Mouse (Mus musculus): ENCODE measurements at regions not wholly inside any gene's neighbourhood (a gene's known extent, or its start where the extent isn't known, plus 50 kb on each side); places are given as distances from the start of the nearest gene placed in this dataset.
A peak's percentile ranks its signal among the peaks of the same experiment; 100 is the strongest.

DNA sequence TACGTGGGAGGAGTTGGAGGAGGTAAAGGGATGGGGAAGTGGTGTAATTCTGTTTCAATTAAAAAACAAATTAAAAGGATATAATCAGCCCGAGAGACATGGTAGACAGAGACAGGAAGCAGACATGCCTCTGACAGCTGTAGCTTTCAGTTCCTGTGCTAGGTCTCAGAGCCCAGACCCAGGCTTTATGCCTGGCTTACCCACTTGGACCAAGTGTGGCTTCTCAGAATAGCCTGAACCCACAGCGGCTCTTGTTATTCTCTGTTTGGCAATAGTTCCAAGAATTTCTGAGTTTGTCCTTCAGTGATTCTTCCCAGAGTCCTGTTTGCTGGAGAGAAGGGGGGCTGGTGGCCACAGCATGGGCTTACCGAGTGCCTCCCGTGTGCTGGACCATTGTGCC is 182.4 kb downstream of the Pten start:
- DNase-seq (ENCODE audit: low read depth in 2 of 2, low spot score in 2 of 2), result no peak

DNA sequence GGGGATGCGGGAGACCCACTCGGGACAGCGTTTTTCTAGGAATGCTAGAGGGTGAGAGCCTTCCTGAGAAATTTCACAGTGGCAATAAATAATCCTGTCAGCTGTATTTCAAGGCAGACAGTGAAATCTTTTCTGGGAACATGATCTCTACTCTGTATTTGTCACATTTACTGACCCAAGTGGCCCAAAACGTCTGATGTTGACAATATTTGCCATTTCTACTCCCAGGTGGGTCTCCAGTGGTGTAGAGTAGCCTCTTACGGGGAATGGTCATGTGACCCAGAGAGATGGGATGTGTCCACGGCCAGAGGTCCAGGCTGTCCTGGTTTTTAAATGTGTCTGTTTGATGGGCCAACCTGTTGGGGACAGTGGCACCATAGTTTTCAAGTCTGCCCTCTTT is 183.5 kb downstream of the Pten start:
- DNase-seq (ENCODE audit: low read depth in 2 of 2, low spot score in 2 of 2), result no peak

GRCm38 (mm10) chr19:32943594-32944230 is 186.4 kb downstream of the Pten start:
- no peak for DNase-seq (ENCODE audit: low read depth in 2 of 2, low spot score in 2 of 2)

DNA sequence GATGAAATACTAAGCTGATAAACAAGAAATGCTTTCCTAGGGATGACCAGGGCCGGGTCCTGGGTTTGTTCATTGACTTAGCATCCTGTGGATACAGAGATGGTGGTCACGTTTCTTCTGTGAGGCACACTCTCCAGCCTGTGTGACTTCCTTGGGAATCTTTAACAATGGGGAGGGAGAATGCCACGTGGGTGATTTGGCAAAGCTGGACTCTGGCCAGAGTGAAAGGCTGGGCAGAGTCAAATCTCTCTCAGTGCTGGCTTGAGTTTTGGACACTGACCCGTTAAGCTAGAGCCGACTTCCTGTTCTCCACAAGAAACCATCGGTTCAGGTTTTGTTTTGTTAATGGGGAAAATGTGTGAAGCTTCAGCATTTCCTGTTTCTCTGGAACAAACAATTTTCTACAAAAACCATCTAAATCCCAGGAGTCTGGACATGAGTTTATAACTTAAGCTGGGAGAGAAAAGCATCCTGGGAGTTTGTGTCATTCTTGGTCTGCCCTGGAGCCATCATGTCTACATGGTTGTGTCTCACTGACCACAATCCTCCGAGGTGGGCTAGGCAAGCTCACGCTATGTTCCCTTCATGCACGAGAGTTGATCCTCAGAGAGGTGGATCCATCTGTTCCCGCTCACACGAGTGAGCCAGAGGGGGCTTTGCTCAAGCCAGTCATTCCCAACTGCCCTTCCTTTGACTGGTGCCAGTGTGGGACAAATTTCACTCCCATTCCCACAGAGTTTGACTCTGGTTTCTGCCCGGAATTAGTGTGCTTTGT is 190.0 kb downstream of the Pten start:
- DNase-seq (ENCODE audit: low read depth in 2 of 2, low spot score in 2 of 2), result no peak

DNA sequence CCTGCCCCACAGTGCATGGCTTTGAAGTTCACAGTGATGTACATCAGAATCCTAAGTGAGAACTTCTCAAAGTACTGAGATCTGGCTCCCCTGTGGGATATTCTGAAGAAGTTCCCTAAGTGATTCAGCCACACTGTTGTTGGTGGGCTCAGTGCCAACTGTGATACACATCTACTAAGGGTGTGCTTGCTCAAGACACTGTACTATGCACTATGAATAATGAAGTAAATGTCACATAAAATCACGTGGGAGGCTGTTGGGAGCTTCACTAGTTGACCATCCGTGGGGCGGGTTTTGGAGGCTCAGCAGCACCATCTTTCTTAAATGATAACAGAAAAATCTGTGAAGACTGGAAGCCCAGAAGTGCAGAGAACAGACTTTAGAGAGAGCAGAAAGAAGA is 193.0 kb downstream of the Pten start:
- no peak for DNase-seq (ENCODE audit: low read depth in 2 of 2, low spot score in 2 of 2)

DNA sequence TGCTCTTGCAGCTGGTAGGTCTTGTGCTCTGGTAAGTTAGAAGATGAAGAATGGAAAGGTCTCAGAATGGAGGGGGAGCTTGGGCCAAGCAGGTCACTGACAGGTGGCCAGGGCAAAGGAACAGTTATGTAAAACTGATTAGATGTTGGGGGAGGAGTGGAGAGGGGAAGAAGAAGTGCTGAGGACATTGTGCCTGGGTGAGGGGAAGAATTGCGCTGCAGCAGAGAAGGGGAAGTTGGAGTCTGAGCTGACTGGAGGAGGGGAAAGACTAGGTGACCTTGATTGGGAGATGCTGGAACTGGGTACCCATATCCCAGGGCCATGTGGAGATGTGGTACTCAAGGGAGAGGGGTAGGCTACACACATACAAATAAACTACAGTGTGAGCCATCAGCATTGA is 193.5 kb downstream of the Pten start:
- no peak for DNase-seq (ENCODE audit: low read depth in 2 of 2, low spot score in 2 of 2)

DNA sequence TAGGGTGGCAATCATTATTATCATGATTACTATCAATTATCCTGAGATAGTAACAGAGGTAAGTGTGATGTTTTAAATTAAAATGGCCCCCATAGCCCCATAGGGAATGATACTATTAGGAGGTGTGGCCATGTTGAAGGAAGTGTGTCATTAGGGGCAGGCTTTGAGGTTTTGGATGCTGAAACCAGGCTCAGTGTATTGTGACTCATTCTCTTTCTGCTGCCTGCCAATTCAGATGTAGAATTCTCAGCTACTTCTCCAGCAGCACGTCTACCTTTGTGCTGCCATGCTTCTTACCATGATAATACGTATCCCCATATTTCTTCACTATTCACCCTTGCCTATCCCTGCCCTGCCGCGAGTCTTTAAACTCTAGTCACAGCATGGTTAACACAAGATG is 195.1 kb downstream of the Pten start:
- DNase-seq (ENCODE audit: low read depth in 2 of 2, low spot score in 2 of 2), result no peak

- peak in 1 of 2 experiments; percentile 32 for DNase-seq (ENCODE audit: low read depth in 2 of 2, low spot score in 2 of 2)
Observed at GRCm38 (mm10) chr19:32952928-32953687, 195.8 kb downstream of the Pten start.

DNA sequence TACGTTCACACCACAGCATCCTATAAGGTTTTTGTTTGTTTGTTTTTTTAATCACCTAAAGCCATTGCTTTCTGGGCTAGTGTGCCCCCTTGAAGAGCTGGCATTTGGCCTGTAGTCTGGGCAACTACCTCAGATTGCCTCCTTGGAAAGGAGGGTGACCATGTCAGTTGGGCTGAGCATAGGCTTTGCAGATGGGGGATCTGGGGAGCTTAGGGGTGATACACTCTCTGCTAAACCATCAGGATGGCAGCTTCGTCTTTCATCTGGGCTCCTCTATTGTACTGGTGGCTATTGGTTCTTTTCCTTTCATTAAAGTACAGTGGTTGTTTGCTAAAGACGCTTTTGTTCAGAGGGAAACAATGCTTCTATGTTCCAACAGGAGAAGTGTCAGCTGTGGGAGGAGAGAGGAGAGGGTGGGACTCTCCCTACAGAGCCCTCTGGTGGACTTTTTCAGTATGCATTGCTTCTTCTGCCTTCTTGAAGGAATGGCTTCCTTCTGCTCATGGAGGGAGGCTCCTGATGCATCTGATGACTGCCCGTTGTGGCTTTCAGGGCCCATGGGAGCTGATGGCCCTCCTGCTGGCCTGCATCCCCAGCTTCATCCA is 196.8 kb downstream of the Pten start:
- peak in 1 of 2 experiments; percentile 38 for DNase-seq (ENCODE audit: low read depth in 2 of 2, low spot score in 2 of 2)

DNA sequence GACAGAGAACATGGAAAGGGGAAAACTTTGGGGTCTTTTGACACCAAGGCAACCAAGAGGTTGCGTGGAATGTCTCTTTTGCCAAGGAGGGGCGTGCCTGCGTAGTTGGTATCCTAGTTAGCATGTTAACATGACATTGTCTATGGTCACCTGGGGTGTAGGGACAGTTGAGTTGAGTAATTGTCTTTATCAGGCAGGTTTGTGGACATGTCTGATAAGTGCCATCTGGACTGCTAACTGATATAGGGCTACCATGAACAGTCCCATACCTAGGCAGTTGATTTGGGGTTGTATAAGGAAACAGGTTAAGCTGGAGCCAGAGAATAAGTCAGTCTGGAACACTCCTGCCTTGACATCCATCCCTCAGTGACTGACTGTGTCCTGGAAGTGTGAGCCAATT is 197.6 kb downstream of the Pten start:
- no peak for DNase-seq (ENCODE audit: low read depth in 2 of 2, low spot score in 2 of 2)

GRCm38 (mm10) chr19:32956143-32956915 is 199.0 kb downstream of the Pten start:
- no peak for DNase-seq (ENCODE audit: low read depth in 2 of 2, low spot score in 2 of 2)

DNA sequence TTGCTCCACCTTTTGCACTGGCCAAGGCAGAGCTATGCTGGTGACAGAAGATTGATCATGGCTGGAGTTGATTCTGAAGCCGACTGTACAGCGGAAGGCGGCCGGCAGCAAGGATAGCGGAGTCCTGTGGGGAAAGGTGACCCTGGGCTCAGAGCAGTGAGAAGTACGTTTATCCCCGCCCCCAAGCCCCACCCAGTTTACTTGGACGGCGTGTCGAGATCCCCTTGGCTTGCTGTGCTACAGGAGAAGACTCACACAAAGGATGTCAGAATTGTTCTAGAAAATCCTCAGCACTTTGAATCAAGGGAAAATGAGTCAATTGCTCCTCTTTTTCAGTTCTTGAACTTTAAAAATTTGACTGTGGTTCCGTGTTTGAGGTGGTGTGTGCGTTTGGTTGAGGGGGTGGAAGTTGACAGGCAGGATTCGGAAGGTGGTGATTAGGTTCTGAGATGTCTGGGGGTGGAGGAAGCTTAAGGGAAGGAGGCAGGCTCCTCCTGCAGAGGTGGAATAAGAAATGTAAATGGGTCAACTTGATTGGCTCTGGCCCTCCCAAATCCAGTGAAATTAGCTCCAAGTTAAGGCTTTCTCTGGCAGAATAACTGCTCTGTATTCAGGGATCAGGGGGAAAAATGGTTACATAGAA is 199.7 kb downstream of the Pten start:
- no peak for DNase-seq (ENCODE audit: low read depth in 2 of 2, low spot score in 2 of 2)

DNA sequence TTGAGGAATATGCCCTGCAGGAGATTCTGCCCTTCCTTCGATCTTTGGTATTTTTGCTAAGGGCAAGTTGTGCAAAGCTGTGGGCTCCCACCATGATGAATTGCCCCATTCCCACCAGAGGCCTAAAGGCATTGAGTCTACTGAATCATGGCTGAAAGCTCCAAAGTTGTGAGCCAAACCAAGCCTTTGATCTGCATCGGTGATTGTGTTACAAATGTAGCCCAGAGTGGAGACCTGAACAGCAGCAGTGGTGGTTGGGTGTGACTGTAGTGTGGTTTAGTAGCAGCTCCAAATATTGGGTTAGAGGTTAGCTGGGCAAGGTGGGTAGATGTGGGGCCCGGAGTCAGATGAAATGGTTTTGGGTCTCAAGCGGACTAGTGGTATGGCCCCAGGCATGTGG is 201.0 kb downstream of the Pten start:
- no peak for DNase-seq (ENCODE audit: low read depth in 2 of 2, low spot score in 2 of 2)

GRCm38 (mm10) chr19:32958791-32959190 is 201.5 kb downstream of the Pten start:
- no peak for DNase-seq (ENCODE audit: low read depth in 2 of 2, low spot score in 2 of 2)

- no peak for DNase-seq (ENCODE audit: low read depth in 2 of 2, low spot score in 2 of 2)
Observed at GRCm38 (mm10) chr19:32959844-32960195, 202.5 kb downstream of the Pten start.

DNA sequence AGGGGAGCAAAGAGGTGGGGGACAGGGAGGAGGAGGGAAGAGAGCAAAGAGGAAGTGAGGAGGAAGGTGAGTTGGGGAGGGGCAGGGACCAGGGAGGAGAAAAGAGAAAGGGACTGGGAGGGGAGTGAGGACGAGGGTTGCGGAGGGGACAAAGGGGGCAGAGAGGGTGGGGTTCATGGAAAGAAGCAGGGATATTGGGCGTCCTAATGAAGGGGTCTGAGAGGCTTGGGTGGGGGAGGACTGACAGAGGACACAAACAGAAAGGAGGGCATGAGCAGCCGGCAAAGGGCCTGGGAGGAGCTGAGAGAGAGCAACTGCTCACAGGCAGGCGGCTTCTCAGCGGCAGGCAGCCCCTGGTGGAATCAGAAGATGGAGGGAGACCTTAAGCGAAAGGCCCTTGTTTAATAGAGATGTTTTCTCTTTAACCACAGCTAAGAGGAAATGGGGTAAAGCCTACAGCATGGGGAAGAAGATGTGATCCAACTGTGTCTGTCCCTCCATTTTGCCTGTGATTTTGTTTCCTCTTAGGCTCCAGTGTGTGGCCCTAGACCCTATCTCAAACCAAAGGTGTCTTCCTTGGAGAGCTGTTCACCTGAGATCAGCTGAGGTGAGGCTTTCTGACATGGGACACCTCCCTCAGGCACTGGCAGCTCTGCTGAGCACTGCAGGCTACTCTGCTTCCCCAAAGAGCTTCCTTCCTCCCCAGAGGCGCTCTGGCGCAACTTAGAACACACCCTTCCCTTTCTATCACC is 203.1 kb downstream of the Pten start:
- no peak for DNase-seq (ENCODE audit: low read depth in 2 of 2, low spot score in 2 of 2)

GRCm38 (mm10) chr19:32961525-32961924 is 204.2 kb downstream of the Pten start:
- DNase-seq (ENCODE audit: low read depth in 2 of 2, low spot score in 2 of 2), result no peak

- DNase-seq (ENCODE audit: low read depth in 2 of 2, low spot score in 2 of 2), result peak; percentile 20 to 29
Observed at GRCm38 (mm10) chr19:32963983-32964382, 206.7 kb downstream of the Pten start.

DNA sequence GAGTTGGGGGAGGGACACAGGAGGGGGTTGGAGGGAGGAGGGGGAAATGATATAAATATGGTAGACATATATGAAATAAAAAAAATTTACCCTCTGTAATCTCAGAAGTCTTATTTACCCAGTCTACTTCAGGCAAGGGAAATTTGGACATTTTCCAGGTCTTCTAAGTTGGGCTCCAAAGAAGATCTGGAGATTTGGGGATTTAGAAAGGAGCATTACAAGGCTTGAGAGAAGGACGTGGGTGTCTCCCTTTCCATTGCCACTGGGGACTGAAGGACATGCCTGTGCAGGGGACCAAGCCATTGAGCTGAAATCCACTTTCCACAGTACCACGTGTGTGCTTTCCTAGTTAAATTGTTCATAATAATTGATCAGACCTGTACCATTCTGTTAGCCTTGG is 208.2 kb downstream of the Pten start:
- no peak for DNase-seq (ENCODE audit: low read depth in 2 of 2, low spot score in 2 of 2)

Data from CD8-positive naive resting alpha-beta T cell, adult 2 months (primary cell).